Mouse (Mus musculus) CH12.LX (cell line): ENCODE data around the gene Commd7.

Experiments used
- CHD2 ChIP-seq: IDR thresholded peaks from 2 replicates; pipeline ENCODE4 v1.6.1; 2011; ENCODE audit warnings: low read length, improper control_type of control experiment
- CTCF ChIP-seq, 2 experiments: IDR thresholded peaks in 1 of 2; conservative IDR thresholded peaks in 1 of 2; 2 replicates each; pipeline ENCODE4 v1.5.1; 2011 to 2012; ENCODE audit warnings: low read depth in 2 of 2, low read length in 2 of 2, improper control_type of control experiment in 1 of 2, inconsistent platforms in 1 of 2, mild to moderate bottlenecking in 1 of 2, moderate library complexity in 1 of 2
- GABPA ChIP-seq: IDR thresholded peaks from 2 replicates; pipeline ENCODE4 v1.6.1; 2012; ENCODE audit warnings: low read depth, low read length, improper control_type of control experiment, inconsistent platforms; ENCODE audit not compliant: insufficient replicate concordance
- HCFC1 ChIP-seq: IDR thresholded peaks from 2 replicates; pipeline ENCODE4 v1.6.1; 2012; ENCODE audit warnings: low read depth, mild to moderate bottlenecking, inconsistent platforms, low read length, improper control_type of control experiment
- KAT2A ChIP-seq: IDR thresholded peaks from 2 replicates; pipeline ENCODE4 v1.6.1; 2012; ENCODE audit warnings: low read length, improper control_type of control experiment, inconsistent platforms; ENCODE audit not compliant: insufficient replicate concordance
- MXI1 ChIP-seq: IDR thresholded peaks from 2 replicates; pipeline ENCODE4 v1.6.1; 2011; ENCODE audit warnings: mild to moderate bottlenecking, low read depth, low read length, improper control_type of control experiment
- NRF1 ChIP-seq: IDR thresholded peaks from 2 replicates; pipeline ENCODE4 v1.6.1; 2014; ENCODE audit warnings: low read depth, mild to moderate bottlenecking, inconsistent platforms, low read length, improper control_type of control experiment, moderate library complexity
- POLR2A ChIP-seq: IDR thresholded peaks from 2 replicates; pipeline ENCODE4 v1.6.1; 2011; ENCODE audit warnings: low read depth, mild to moderate bottlenecking, improper control_type of control experiment, low read length
- POLR2AphosphoS2 ChIP-seq: IDR thresholded peaks from 2 replicates; pipeline ENCODE4 v1.6.1; 2011; ENCODE audit warnings: low read depth, low read length, improper control_type of control experiment
- SMC3 ChIP-seq: IDR thresholded peaks from 2 replicates; pipeline ENCODE4 v1.6.1; 2011; ENCODE audit warnings: low read depth, low read length, improper control_type of control experiment
- UBTF ChIP-seq: IDR thresholded peaks from 2 replicates; pipeline ENCODE4 v1.6.1; 2012; ENCODE audit warnings: low read depth, mild to moderate bottlenecking, inconsistent platforms, low read length, improper control_type of control experiment, moderate library complexity
- USF1 ChIP-seq: IDR thresholded peaks from 2 replicates; pipeline ENCODE4 v1.6.1; 2014; ENCODE audit warnings: low read depth, mild to moderate bottlenecking, inconsistent platforms, low read length, improper control_type of control experiment

DNA sequence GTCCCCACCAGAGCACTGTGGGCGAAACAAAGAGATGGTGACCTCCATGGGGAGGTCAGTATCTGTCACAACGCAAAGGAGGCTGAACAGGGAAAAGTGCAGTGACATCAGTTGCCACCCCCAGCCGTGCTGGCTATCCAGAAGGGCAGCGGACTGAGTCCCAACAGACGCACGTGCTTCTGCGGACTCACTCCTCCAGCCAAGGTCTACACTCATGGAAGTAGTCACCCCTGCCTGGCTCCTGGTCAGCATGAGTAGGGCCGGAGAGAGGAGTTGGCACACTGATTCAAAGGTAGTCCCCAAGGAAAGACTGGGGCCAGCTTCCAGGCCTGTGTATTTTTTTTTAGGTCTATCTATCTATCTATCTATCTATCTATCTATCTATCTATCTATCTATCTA is 23.5 kb downstream of the Commd7 start:
- no peak for TF ChIP-seq NRF1
- TF ChIP-seq POLR2AphosphoS2 = no peak
- TF ChIP-seq UBTF = no peak
- no peak for TF ChIP-seq USF1
- TF ChIP-seq CHD2 = no peak
- TF ChIP-seq CTCF (conservative IDR thresholded peaks at IDR 0.05 in 1 of 2, IDR thresholded peaks at IDR 0.05 in 1 of 2; ENCODE audit: low read depth in 2 of 2, low read length in 2 of 2) = no peak
- TF ChIP-seq SMC3 = no peak
- TF ChIP-seq POLR2A = no peak
- TF ChIP-seq GABPA = no peak
- TF ChIP-seq HCFC1 = no peak
- no peak for TF ChIP-seq KAT2A
- TF ChIP-seq MXI1 = no peak
